ENCODE assay signal across 11 mouse cellular contexts in genomic region chr19:56974159-56974558, GRCm38 (mm10). TPM values are rescaled to one million over a fixed set of nuclear protein-coding genes. Genes with fewer than 3 reads are reported as not detected.
DNase-seq lines count a peak whose midpoint lies in the region; ATAC-seq lines count a peak whose summit lies in the region.
"Had no signal": no experiment of that assay in that cellular context is flagged by ENCODE, and none has a peak within 500 bp of the region (broad histone marks: within the 10 kb centered on the region; RNA-seq: fewer than 3 reads in every experiment).

No protein-coding gene starts in this region.

- no peak overlapping the region for H3K4me2 ChIP-seq in intestine, embryonic 15.5 days (replicated peaks)
- H3K4me2 ChIP-seq in intestine, embryonic 16.5 days (ENCODE audit: low read depth, low read length): no peak overlapping the region
- no peak overlapping the region for H3K4me2 ChIP-seq in liver, embryonic 11.5 days
- H3K4me2 ChIP-seq: kidney, embryonic 15.5 days; limb, embryonic 12.5 days had no signal

- no peaks in the 10 kb centered on the region for H3K27me3 ChIP-seq in intestine, embryonic 15.5 days (replicated peaks)
- H3K27me3 ChIP-seq in intestine, embryonic 16.5 days (replicated peaks; ENCODE audit: control insufficient read depth, insufficient read depth, low read length): no peaks in the 10 kb centered on the region
- no peaks in the 10 kb centered on the region for H3K27me3 ChIP-seq in liver, embryonic 11.5 days (replicated peaks; ENCODE audit: control insufficient read depth, insufficient read depth, low read length)
- H3K27me3 ChIP-seq: kidney, embryonic 15.5 days; limb, embryonic 12.5 days had no signal

- WGBS in intestine, embryonic 15.5 days: 67% methylated on average over 4 of the region's 4 CpGs
- 68% methylated on average over 4 of the region's 4 CpGs for WGBS in intestine, embryonic 16.5 days
- 72% methylated on average over 4 of the region's 4 CpGs for WGBS in liver, embryonic 11.5 days

- H3K36me3 ChIP-seq in intestine, embryonic 15.5 days: no peaks in the 10 kb centered on the region
- no peaks in the 10 kb centered on the region for H3K36me3 ChIP-seq in intestine, embryonic 16.5 days (ENCODE audit: control insufficient read depth, insufficient read depth, low read length)
- H3K36me3 ChIP-seq in liver, embryonic 11.5 days (ENCODE audit: control insufficient read depth, insufficient read depth, low read length): no peaks in the 10 kb centered on the region
- H3K36me3 ChIP-seq: kidney, embryonic 15.5 days; limb, embryonic 12.5 days had no signal

- H3K4me3 ChIP-seq in intestine, embryonic 15.5 days (replicated peaks): no peak overlapping the region
- H3K4me3 ChIP-seq in intestine, embryonic 16.5 days (ENCODE audit: low read length): no peak overlapping the region
- no peak overlapping the region for H3K4me3 ChIP-seq in liver, embryonic 11.5 days (ENCODE audit: low read depth, low read length)
- H3K4me3 ChIP-seq: kidney, embryonic 15.5 days; limb, embryonic 12.5 days had no signal

- H3K4me1 ChIP-seq in intestine, embryonic 15.5 days (replicated peaks): peaks cover 24% of the 10 kb centered on the region
- peaks cover 19% of the 10 kb centered on the region for H3K4me1 ChIP-seq in intestine, embryonic 16.5 days (ENCODE audit: control insufficient read depth, insufficient read depth, low read length)
- H3K4me1 ChIP-seq in liver, embryonic 11.5 days (replicated peaks; ENCODE audit: control insufficient read depth, insufficient read depth, low read length): peaks cover 4% of the 10 kb centered on the region; the same call in 1 of the 2 replicates

- H3K9me3 ChIP-seq in intestine, embryonic 15.5 days: no peaks in the 10 kb centered on the region
- no peaks in the 10 kb centered on the region for H3K9me3 ChIP-seq in intestine, embryonic 16.5 days (ENCODE audit: control insufficient read depth, low read length)
- H3K9me3 ChIP-seq in liver, embryonic 11.5 days (ENCODE audit: control insufficient read depth, low read length): no peaks in the 10 kb centered on the region
- H3K9me3 ChIP-seq: kidney, embryonic 15.5 days; limb, embryonic 12.5 days had no signal

- no peak; the same call in 1 of the 2 replicates for ATAC-seq in intestine, embryonic 15.5 days
- no peak for ATAC-seq in intestine, embryonic 16.5 days
- ATAC-seq in liver, embryonic 11.5 days (replicated peaks; ENCODE audit: low FRiP score): 0 out of 2 replicates have a peak, but pooled peaks have one; percentile 39

- 0 out of 2 replicates have a peak overlapping the region, but pooled peaks have one; percentile 9 for H3K27ac ChIP-seq in intestine, embryonic 15.5 days
- no peak overlapping the region for H3K27ac ChIP-seq in intestine, embryonic 16.5 days (ENCODE audit: low read length)
- no peak overlapping the region for H3K27ac ChIP-seq in liver, embryonic 11.5 days (ENCODE audit: low read depth, low read length)
- H3K27ac ChIP-seq: kidney, embryonic 15.5 days; limb, embryonic 12.5 days had no signal

- no peak overlapping the region for H3K9ac ChIP-seq in intestine, embryonic 15.5 days
- H3K9ac ChIP-seq in intestine, embryonic 16.5 days (ENCODE audit: low read depth, low read length): no peak overlapping the region
- no peak overlapping the region for H3K9ac ChIP-seq in liver, embryonic 11.5 days (ENCODE audit: low read depth, low read length)
- H3K9ac ChIP-seq: kidney, embryonic 15.5 days; limb, embryonic 12.5 days had no signal

- DNase-seq in Muller cell, postnatal 12 days (ENCODE audit: inconsistent ontology term): peak; percentile 91
- peak; percentile 27 for DNase-seq in adrenal gland, postnatal 25 days
- DNase-seq in liver, embryonic 11.5 days (ENCODE audit: low spot score): no peak
- DNase-seq in urinary bladder, adult 18-20 months (ENCODE audit: low spot score in 2 of 2): no peak
- DNase-seq in layer of hippocampus, postnatal 10 days (ENCODE audit: low spot score in 2 of 2): no peak
- DNase-seq: right cerebral cortex, postnatal 25 days; thymus, postnatal 25 days had no signal

RNA-seq across cellular contexts. Expression of gene Afap1l2, which starts 33.9 kb away (rescaled TPM):
- 18.3 and 18.4 TPM in 2 replicates for polyA plus RNA-seq in intestine, embryonic 15.5 days (2015; fragmentation: Nextera tagmentation; extraction: Ambion mirVana)
- 16.5 and 16.9 TPM in 2 replicates for polyA plus RNA-seq in intestine, embryonic 16.5 days (2015; fragmentation: Nextera tagmentation; extraction: Ambion mirVana)
- total RNA-seq in adrenal gland, postnatal 25 days (2021): 11.4 and 14.3 TPM in 2 replicates
- 1.2 and 1.5 TPM in 2 replicates for polyA plus RNA-seq in liver, embryonic 11.5 days (2014; fragmentation: Nextera tagmentation; extraction: Ambion mirVana)
- total RNA-seq in layer of hippocampus, postnatal 10 days (2021): 10 to 100 TPM; 22.0 to 24.5 TPM

Comparison
In these comparisons a context has a peak if more than half of its experiments do, and no peak if none do; other contexts are left out.
1. DNase-seq: peak in Muller cell, postnatal 12 days (single experiment) and adrenal gland, postnatal 25 days (single experiment); none in liver, embryonic 11.5 days (single experiment), urinary bladder, adult 18-20 months (0 of 2) and layer of hippocampus, postnatal 10 days (0 of 2).